Mouse (Mus musculus): ENCODE data around the gene Pml. TPM values are rescaled to one million over a fixed set of nuclear protein-coding genes. Genes with fewer than 3 reads are reported as not detected.
"Not testable (repeated sequence)": the region's sequence is repeated elsewhere in the genome, so short reads cannot be mapped to it uniquely, and the experiment has no call there.

Gene Pml
- total RNA-seq, 4 experiments from 2014 or later, result 7.0 to 9.1 (median 8.0) TPM

- DNase-seq (ENCODE audit: low spot score), result not testable (repeated sequence)
These were observed 22.0 kb upstream of the Pml start for GRCm38 (mm10) chr9:58271551-58271950.

GRCm38 (mm10) chr9:58271109-58271508 is 21.5 kb upstream of the Pml start:
- no peak for DNase-seq (ENCODE audit: low spot score)

- no peak for DNase-seq (ENCODE audit: low spot score)
These were observed 20.5 kb upstream of the Pml start for GRCm38 (mm10) chr9:58270081-58270480.

GRCm38 (mm10) chr9:58268384-58269313 is 19.1 kb upstream of the Pml start:
- DNase-seq (ENCODE audit: low spot score), result peak; percentile 49

- DNase-seq (ENCODE audit: low spot score), result no peak
These were observed 17.5 kb upstream of the Pml start for GRCm38 (mm10) chr9:58267046-58267445.

- DNase-seq (ENCODE audit: low spot score), result no peak
These were observed 17.0 kb upstream of the Pml start for GRCm38 (mm10) chr9:58266571-58267011.

- DNase-seq (ENCODE audit: low spot score), result no peak
These were observed 15.8 kb upstream of the Pml start for GRCm38 (mm10) chr9:58265368-58265767.

- DNase-seq (ENCODE audit: low spot score), result no peak
These were observed 12.9 kb upstream of the Pml start for GRCm38 (mm10) chr9:58262507-58262906.

GRCm38 (mm10) chr9:58255704-58256685 is 6.4 kb upstream of the Pml start:
- DNase-seq (ENCODE audit: low spot score), result no peak

GRCm38 (mm10) chr9:58255105-58255504 is 5.5 kb upstream of the Pml start:
- no peak for DNase-seq (ENCODE audit: low spot score)

- DNase-seq (ENCODE audit: low spot score), result not testable (repeated sequence)
These were observed 4.2 kb upstream of the Pml start for GRCm38 (mm10) chr9:58253805-58254122.

GRCm38 (mm10) chr9:58253033-58253804 is 3.6 kb upstream of the Pml start, which contains the start of gene Stoml1:
Gene Stoml1 (plus strand): TSS chr9:58253164.
- peak; percentile 98 for DNase-seq (ENCODE audit: low spot score)

GRCm38 (mm10) chr9:58250730-58251129 is 1.1 kb upstream of the Pml start:
- DNase-seq (ENCODE audit: low spot score), result not testable (repeated sequence)

GRCm38 (mm10) chr9:58250322-58250721 is 736 bp upstream of the Pml start:
- DNase-seq (ENCODE audit: low spot score), result no peak

- DNase-seq (ENCODE audit: low spot score), result no peak
These were observed 706 bp downstream of the Pml start for GRCm38 (mm10) chr9:58248746-58249413.

- peak; percentile 77 for DNase-seq (ENCODE audit: low spot score)
These were observed 2.4 kb downstream of the Pml start for GRCm38 (mm10) chr9:58247064-58247759.

GRCm38 (mm10) chr9:58246083-58246591 is 3.4 kb downstream of the Pml start:
- no peak for DNase-seq (ENCODE audit: low spot score)

GRCm38 (mm10) chr9:58243696-58244095 is 5.9 kb downstream of the Pml start:
- DNase-seq (ENCODE audit: low spot score), result no peak

GRCm38 (mm10) chr9:58242696-58243095 is 6.9 kb downstream of the Pml start:
- no peak for DNase-seq (ENCODE audit: low spot score)
